Mouse (Mus musculus): ENCODE data around the gene Rnf17. TPM values are rescaled to one million over a fixed set of nuclear protein-coding genes. Genes with fewer than 3 reads are reported as not detected.
A peak's percentile ranks its signal among the peaks of the same experiment; 100 is the strongest.

Gene Rnf17
- polyA plus RNA-seq, 1 experiment from 2014 or later = 2.4 TPM

DNA sequence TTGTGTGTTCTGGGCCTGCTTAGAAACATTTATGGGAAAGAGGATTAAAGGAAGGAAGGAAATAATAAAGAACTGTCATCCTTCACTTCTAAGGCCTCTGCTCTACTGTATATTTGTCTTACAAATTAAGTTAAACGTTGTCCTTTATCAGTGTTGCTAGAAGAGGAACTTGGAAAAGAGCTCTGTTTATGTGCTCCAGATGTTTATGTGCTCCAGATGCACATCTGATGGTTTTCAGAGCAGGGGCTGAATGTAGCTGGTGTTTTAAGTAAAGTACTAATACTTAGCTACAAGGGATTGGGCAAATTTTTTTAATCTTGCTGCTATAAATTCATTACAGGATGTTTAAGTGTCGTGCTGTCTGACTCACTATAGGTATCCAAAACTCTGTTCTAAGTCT, 59.7 kb downstream of the Rnf17 start:
- Histone ChIP-seq H3K27me3 (ENCODE audit: control insufficient read depth, insufficient read depth, low read length) (no peaks in the 10 kb centered on the region), H3K9ac (replicated peaks; ENCODE audit: low read length) (no peak overlapping the region), H3K9me3 (ENCODE audit: control insufficient read depth, low read length) (no peaks in the 10 kb centered on the region), H3K4me2 (ENCODE audit: low read length) (no peak overlapping the region), H3K27ac (replicated peaks; ENCODE audit: low read depth, low read length) (no peak overlapping the region), H3K4me3 (replicated peaks; ENCODE audit: low read depth, low read length) (no peak overlapping the region), H3K36me3 (ENCODE audit: control insufficient read depth, insufficient read depth, low read length) (no peaks in the 10 kb centered on the region), H3K4me1 (ENCODE audit: control insufficient read depth, insufficient read depth, low read length) (no peaks in the 10 kb centered on the region)
- DNase-seq (no peak), ATAC-seq (ENCODE audit: low FRiP score, low TSS enrichment) (no peak)
- WGBS = 80% methylated on average over 2 of the region's 2 CpGs

GRCm38 (mm10) chr14:56462729-56463128, 60.3 kb downstream of the Rnf17 start:
- Histone ChIP-seq H3K36me3 (ENCODE audit: control insufficient read depth, insufficient read depth, low read length) (no peaks in the 10 kb centered on the region), H3K4me3 (replicated peaks; ENCODE audit: low read depth, low read length) (no peak overlapping the region), H3K9ac (replicated peaks; ENCODE audit: low read length) (no peak overlapping the region), H3K4me1 (ENCODE audit: control insufficient read depth, insufficient read depth, low read length) (no peaks in the 10 kb centered on the region), H3K27ac (replicated peaks; ENCODE audit: low read depth, low read length) (no peak overlapping the region), H3K9me3 (ENCODE audit: control insufficient read depth, low read length) (no peaks in the 10 kb centered on the region), H3K4me2 (ENCODE audit: low read length) (no peak overlapping the region), H3K27me3 (ENCODE audit: control insufficient read depth, insufficient read depth, low read length) (no peaks in the 10 kb centered on the region)
- no peak for ATAC-seq (ENCODE audit: low FRiP score, low TSS enrichment)
- WGBS = 83% methylated on average over 1 of the region's 1 CpGs
- DNase-seq = no peak

DNA sequence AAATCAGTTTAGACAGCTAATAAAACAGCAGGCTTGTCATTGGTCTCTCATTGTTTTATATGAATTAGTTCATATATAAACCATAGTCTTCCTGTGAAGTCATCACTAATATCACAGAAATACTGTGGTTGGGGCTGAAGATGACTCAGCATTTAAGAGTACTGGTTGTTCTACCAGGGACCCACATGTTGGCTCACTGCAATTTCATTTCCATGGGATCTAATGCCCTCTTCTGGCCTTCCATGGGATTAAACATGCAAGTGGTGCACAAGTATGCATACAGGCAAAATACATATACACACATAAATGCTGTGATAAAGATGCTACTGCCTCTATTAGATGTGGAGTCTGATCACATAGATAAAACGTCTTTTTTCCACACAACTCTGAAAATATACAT, 65.8 kb downstream of the Rnf17 start:
- Histone ChIP-seq H3K9ac (replicated peaks; ENCODE audit: low read length) (no peak overlapping the region), H3K27me3 (ENCODE audit: control insufficient read depth, insufficient read depth, low read length) (no peaks in the 10 kb centered on the region), H3K9me3 (ENCODE audit: control insufficient read depth, low read length) (no peaks in the 10 kb centered on the region), H3K4me3 (replicated peaks; ENCODE audit: low read depth, low read length) (no peak overlapping the region), H3K4me1 (ENCODE audit: control insufficient read depth, insufficient read depth, low read length) (no peaks in the 10 kb centered on the region), H3K36me3 (ENCODE audit: control insufficient read depth, insufficient read depth, low read length) (no peaks in the 10 kb centered on the region), H3K27ac (replicated peaks; ENCODE audit: low read depth, low read length) (no peak overlapping the region), H3K4me2 (ENCODE audit: low read length) (no peak overlapping the region)
- WGBS = 51% methylated on average over 1 of the region's 1 CpGs
- ATAC-seq (ENCODE audit: low FRiP score, low TSS enrichment) (no peak), DNase-seq (peak; percentile 23)

- H3K9ac ChIP-seq (replicated peaks; ENCODE audit: low read length) = no peak overlapping the region
- no peak overlapping the region for H3K4me2 ChIP-seq (ENCODE audit: low read length)
- ATAC-seq (ENCODE audit: low FRiP score, low TSS enrichment) (no peak), DNase-seq (no peak)
- no peaks in the 10 kb centered on the region for H3K36me3 ChIP-seq (ENCODE audit: control insufficient read depth, insufficient read depth, low read length)
- H3K4me3 ChIP-seq (replicated peaks; ENCODE audit: low read depth, low read length) = no peak overlapping the region
- no peaks in the 10 kb centered on the region for H3K4me1 ChIP-seq (ENCODE audit: control insufficient read depth, insufficient read depth, low read length)
- H3K27me3 ChIP-seq (ENCODE audit: control insufficient read depth, insufficient read depth, low read length) = no peaks in the 10 kb centered on the region
- H3K9me3 ChIP-seq (ENCODE audit: control insufficient read depth, low read length) = no peaks in the 10 kb centered on the region
- no peak overlapping the region for H3K27ac ChIP-seq (replicated peaks; ENCODE audit: low read depth, low read length)
Observed at GRCm38 (mm10) chr14:56489806-56490205, 87.4 kb downstream of the Rnf17 start.

GRCm38 (mm10) chr14:56502407-56502806, 100.0 kb downstream of the Rnf17 start:
- no peaks in the 10 kb centered on the region for H3K4me1 ChIP-seq (ENCODE audit: control insufficient read depth, insufficient read depth, low read length)
- WGBS = 92% methylated on average over 4 of the region's 4 CpGs
- no peak overlapping the region for H3K4me3 ChIP-seq (replicated peaks; ENCODE audit: low read depth, low read length)
- H3K27ac ChIP-seq (replicated peaks; ENCODE audit: low read depth, low read length) = no peak overlapping the region
- no peak overlapping the region for H3K4me2 ChIP-seq (ENCODE audit: low read length)
- DNase-seq (no peak), ATAC-seq (ENCODE audit: low FRiP score, low TSS enrichment) (no peak)
- H3K27me3 ChIP-seq (ENCODE audit: control insufficient read depth, insufficient read depth, low read length) = no peaks in the 10 kb centered on the region
- H3K9ac ChIP-seq (replicated peaks; ENCODE audit: low read length) = no peak overlapping the region
- no peaks in the 10 kb centered on the region for H3K36me3 ChIP-seq (ENCODE audit: control insufficient read depth, insufficient read depth, low read length)
- no peaks in the 10 kb centered on the region for H3K9me3 ChIP-seq (ENCODE audit: control insufficient read depth, low read length)

GRCm38 (mm10) chr14:56506743-56507142, 104.4 kb downstream of the Rnf17 start:
- Histone ChIP-seq H3K4me1 (ENCODE audit: control insufficient read depth, insufficient read depth, low read length) (no peaks in the 10 kb centered on the region), H3K4me2 (ENCODE audit: low read length) (no peak overlapping the region), H3K4me3 (replicated peaks; ENCODE audit: low read depth, low read length) (no peak overlapping the region), H3K27me3 (ENCODE audit: control insufficient read depth, insufficient read depth, low read length) (no peaks in the 10 kb centered on the region), H3K9ac (replicated peaks; ENCODE audit: low read length) (no peak overlapping the region), H3K36me3 (ENCODE audit: control insufficient read depth, insufficient read depth, low read length) (no peaks in the 10 kb centered on the region), H3K27ac (replicated peaks; ENCODE audit: low read depth, low read length) (no peak overlapping the region), H3K9me3 (ENCODE audit: control insufficient read depth, low read length) (no peaks in the 10 kb centered on the region)
- 80% methylated on average over 3 of the region's 3 CpGs for WGBS
- DNase-seq = no peak
- no peak for ATAC-seq (ENCODE audit: low FRiP score, low TSS enrichment)

- no peak overlapping the region for H3K9ac ChIP-seq (replicated peaks; ENCODE audit: low read length)
- H3K9me3 ChIP-seq (ENCODE audit: control insufficient read depth, low read length) = no peaks in the 10 kb centered on the region
- no peaks in the 10 kb centered on the region for H3K4me1 ChIP-seq (ENCODE audit: control insufficient read depth, insufficient read depth, low read length)
- no peak overlapping the region for H3K4me3 ChIP-seq (replicated peaks; ENCODE audit: low read depth, low read length)
- H3K27me3 ChIP-seq (ENCODE audit: control insufficient read depth, insufficient read depth, low read length) = no peaks in the 10 kb centered on the region
- 26% methylated on average over 6 of the region's 6 CpGs for WGBS
- peak; percentile 46 for DNase-seq
- no peaks in the 10 kb centered on the region for H3K36me3 ChIP-seq (ENCODE audit: control insufficient read depth, insufficient read depth, low read length)
- H3K27ac ChIP-seq (replicated peaks; ENCODE audit: low read depth, low read length) = no peak overlapping the region
- ATAC-seq (ENCODE audit: low FRiP score, low TSS enrichment) = no peak
- H3K4me2 ChIP-seq (ENCODE audit: low read length) = no peak overlapping the region
Observed at GRCm38 (mm10) chr14:56512084-56512483, 109.7 kb downstream of the Rnf17 start.

- H3K9ac ChIP-seq (replicated peaks; ENCODE audit: low read length) = no peak overlapping the region
- H3K27me3 ChIP-seq (ENCODE audit: control insufficient read depth, insufficient read depth, low read length) = no peaks in the 10 kb centered on the region
- WGBS = 85% methylated on average over 2 of the region's 2 CpGs
- H3K4me1 ChIP-seq (ENCODE audit: control insufficient read depth, insufficient read depth, low read length) = no peaks in the 10 kb centered on the region
- no peak overlapping the region for H3K4me2 ChIP-seq (ENCODE audit: low read length)
- H3K4me3 ChIP-seq (replicated peaks; ENCODE audit: low read depth, low read length) = no peak overlapping the region
- H3K36me3 ChIP-seq (ENCODE audit: control insufficient read depth, insufficient read depth, low read length) = no peaks in the 10 kb centered on the region
- H3K27ac ChIP-seq (replicated peaks; ENCODE audit: low read depth, low read length) = no peak overlapping the region
- DNase-seq (no peak), ATAC-seq (ENCODE audit: low FRiP score, low TSS enrichment) (no peak)
- H3K9me3 ChIP-seq (ENCODE audit: control insufficient read depth, low read length) = no peaks in the 10 kb centered on the region
Observed at GRCm38 (mm10) chr14:56514775-56515174, 112.4 kb downstream of the Rnf17 start.

GRCm38 (mm10) chr14:56530788-56531187, 128.4 kb downstream of the Rnf17 start:
- no peaks in the 10 kb centered on the region for H3K9me3 ChIP-seq (ENCODE audit: control insufficient read depth, low read length)
- H3K27ac ChIP-seq (replicated peaks; ENCODE audit: low read depth, low read length) = no peak overlapping the region
- no peak overlapping the region for H3K9ac ChIP-seq (replicated peaks; ENCODE audit: low read length)
- peaks cover 33% of the 10 kb centered on the region for H3K36me3 ChIP-seq (ENCODE audit: control insufficient read depth, insufficient read depth, low read length)
- no peak for DNase-seq
- 94% methylated on average over 2 of the region's 2 CpGs for WGBS
- no peak overlapping the region for H3K4me3 ChIP-seq (replicated peaks; ENCODE audit: low read depth, low read length)
- H3K4me1 ChIP-seq (ENCODE audit: control insufficient read depth, insufficient read depth, low read length) = no peaks in the 10 kb centered on the region
- no peak overlapping the region for H3K4me2 ChIP-seq (ENCODE audit: low read length)
- ATAC-seq (ENCODE audit: low FRiP score, low TSS enrichment) = no peak
- no peaks in the 10 kb centered on the region for H3K27me3 ChIP-seq (ENCODE audit: control insufficient read depth, insufficient read depth, low read length)

All from midbrain, embryonic 14.5 days (tissue).